Mouse (Mus musculus) CH12.LX (cell line): ENCODE data around the gene Ndufb10.

ENCODE experiments used
- CTCF ChIP-seq, 2 experiments: IDR thresholded peaks in 1 of 2; conservative IDR thresholded peaks in 1 of 2; 2 replicates each; pipeline ENCODE4 v1.5.1; 2011 to 2012; ENCODE audit warnings: low read depth in 2 of 2, low read length in 2 of 2, improper control_type of control experiment in 1 of 2, inconsistent platforms in 1 of 2, mild to moderate bottlenecking in 1 of 2, moderate library complexity in 1 of 2
- EP300 ChIP-seq: IDR thresholded peaks from 2 replicates; pipeline ENCODE4 v1.6.1; 2011; ENCODE audit warnings: low read length, improper control_type of control experiment
- MAFK ChIP-seq: IDR thresholded peaks from 2 replicates; pipeline ENCODE4 v1.6.1; 2011; ENCODE audit warnings: low read length, improper control_type of control experiment; ENCODE audit not compliant: insufficient replicate concordance
- MAX ChIP-seq: IDR thresholded peaks from 2 replicates; pipeline ENCODE4 v1.6.1; 2011; ENCODE audit warnings: low read length, improper control_type of control experiment
- NRF1 ChIP-seq: IDR thresholded peaks from 2 replicates; pipeline ENCODE4 v1.6.1; 2014; ENCODE audit warnings: low read depth, mild to moderate bottlenecking, inconsistent platforms, low read length, improper control_type of control experiment, moderate library complexity

DNA sequence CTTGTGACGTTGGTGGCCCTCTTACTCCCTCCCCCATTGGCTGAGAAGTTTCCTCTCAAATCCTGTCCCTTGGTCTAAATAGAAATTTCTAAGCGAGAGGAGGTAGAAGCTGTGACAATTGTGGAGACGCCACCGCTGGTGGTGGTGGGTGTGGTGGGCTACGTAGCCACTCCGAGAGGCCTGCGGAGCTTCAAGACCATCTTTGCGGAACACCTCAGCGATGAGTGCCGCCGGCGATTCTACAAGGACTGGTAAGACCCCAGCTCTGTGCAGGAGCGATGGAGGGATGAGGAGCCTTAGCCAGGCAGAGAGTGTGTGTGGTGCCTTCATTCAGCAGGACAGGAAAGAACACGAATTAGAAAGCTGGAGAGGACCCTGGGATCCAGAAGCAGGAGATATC, 6.5 kb upstream of the Ndufb10 start:
- no peak for TF ChIP-seq MAFK
- no peak for TF ChIP-seq CTCF (conservative IDR thresholded peaks at IDR 0.05 in 1 of 2, IDR thresholded peaks at IDR 0.05 in 1 of 2; ENCODE audit: low read depth in 2 of 2, low read length in 2 of 2)
- no peak for TF ChIP-seq MAX
- TF ChIP-seq NRF1, result no peak
- no peak for TF ChIP-seq EP300
